Mouse (Mus musculus) CD4-positive, CD25-positive, alpha-beta regulatory T cell, adult 4 months (primary cell): ENCODE data around the gene Dennd1b. TPM values are rescaled to one million over a fixed set of nuclear protein-coding genes. Genes with fewer than 3 reads are reported as not detected.

Experiments used
- ATAC-seq: one replicate; pipeline ENCODE4 v1.8.0; 2017
- polyA plus RNA-seq, 2 experiments: library from polyadenylated mRNA; unstranded; fragments of 100-300 nt; shearing (Covaris generic); gene quantifications; one replicate each; pipeline ENCODE4 v1.2.1; 2017

The Dennd1b gene
- polyA plus RNA-seq, 2 experiments from 2014 or later, result 17.0 to 23.0 TPM

DNA sequence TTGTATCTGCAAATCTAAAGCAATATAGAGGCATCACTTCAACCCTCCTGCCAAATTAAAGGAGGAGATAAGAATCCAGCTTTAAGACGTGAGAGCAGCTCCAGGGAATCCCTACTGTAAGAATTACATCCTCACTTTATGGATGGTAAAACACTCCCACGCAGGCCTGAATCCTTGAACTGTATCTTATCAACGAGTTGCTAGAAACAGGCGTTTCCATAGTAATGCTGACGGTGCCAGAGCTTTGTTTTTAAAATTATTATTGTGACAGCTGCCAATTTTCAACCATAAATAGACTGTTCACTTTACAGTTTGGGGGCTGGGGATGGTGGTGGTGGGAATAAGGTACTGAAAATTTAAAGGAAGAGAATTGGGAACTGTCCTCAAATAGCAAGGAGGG is 239.8 kb downstream of the Dennd1b start:
- ATAC-seq, result no peak

DNA sequence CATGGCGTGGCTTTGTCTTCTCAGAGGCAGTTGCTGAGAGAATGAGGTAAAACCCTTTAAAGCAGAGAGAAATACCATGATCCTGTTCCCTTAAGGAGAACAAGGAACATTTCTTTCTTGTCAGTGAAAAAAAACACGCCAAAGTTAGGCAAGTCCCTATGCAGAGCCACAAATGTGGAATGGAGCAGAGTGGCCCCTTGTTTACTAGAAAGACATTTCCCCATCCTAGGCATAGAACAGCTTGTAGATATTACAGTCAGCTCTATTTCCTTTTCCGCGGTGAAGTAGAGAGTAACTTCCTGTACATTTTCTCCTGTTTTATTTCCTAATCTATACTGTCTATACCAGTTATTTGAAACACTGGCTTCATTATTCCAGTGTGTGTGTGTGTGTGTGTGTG is 243.0 kb downstream of the Dennd1b start:
- no peak for ATAC-seq

DNA sequence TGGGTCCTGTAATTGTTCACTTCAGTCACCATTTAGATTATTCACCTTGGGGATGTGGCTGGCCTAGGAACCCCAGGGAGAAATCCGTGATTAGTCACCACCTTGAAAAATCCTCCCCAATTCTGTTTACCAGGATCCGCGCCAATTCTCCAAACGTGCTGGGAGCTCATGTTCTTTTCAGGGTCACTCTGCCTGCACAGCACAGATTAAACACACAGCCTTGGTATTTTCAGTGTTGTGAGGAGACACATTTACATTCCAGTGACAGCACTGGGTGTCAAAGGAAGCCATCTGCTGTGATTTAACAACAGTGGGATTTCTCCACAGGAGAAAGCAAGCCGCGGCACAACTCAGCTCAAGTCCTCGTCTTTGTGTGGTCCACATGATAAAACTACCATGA is 246.6 kb downstream of the Dennd1b start:
- no peak for ATAC-seq

DNA sequence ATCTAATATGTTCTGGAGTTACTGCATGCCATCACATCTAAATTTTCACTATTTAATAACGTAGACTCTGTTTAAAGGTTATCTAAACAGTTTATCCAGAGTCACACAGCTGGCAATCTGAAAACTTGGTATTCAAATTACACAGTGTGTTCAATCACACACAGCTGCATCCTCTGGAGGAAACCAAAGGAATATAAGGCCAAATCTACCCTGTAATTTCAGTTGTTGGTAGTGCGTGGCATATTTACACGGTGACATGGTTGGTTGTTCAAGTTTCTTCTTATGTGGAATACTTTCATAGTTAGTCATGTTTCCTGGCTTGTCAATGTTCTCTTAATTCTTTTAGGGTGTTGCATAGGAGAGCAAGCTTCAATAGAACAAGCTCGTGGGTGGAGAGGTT is 247.3 kb downstream of the Dennd1b start:
- no peak for ATAC-seq

DNA sequence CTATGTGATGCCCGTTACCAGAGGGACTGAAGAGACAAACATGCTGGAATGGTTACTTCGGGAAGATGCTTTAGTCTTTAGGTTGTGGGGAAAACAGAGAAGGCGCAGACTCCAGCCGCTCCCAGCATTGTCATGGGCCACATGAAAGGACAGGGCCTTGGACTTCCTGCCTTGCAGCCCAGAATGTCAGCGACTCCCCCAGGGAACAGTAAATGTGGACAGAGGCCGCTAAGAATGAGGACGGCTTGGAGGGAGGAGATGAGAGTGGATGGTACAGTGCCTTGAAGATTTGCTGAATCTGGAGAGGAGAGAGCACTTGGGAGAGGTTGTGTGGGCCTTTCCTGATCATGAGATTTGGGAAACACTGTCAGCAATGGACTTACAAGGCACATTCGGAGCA is 252.1 kb downstream of the Dennd1b start:
- no peak for ATAC-seq

DNA sequence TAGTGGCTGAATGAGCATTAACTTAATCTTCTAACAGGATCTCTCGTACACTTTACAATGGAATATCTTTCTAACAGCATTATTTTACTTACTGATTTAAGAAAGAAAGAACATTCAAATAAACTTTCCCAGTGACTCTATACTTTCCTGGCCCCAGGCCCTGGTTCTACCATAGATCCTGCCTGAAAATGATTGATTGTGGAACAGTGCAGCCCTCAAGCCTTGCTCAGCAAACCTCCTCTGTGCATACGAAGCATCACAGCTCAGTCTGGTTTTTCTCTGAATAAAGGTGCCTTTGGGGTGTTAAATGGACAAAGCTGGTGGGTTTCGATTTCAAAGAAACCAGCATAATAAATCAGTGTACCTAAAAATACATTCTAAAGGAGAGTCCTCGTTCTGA is 260.6 kb downstream of the Dennd1b start:
- ATAC-seq, result no peak

DNA sequence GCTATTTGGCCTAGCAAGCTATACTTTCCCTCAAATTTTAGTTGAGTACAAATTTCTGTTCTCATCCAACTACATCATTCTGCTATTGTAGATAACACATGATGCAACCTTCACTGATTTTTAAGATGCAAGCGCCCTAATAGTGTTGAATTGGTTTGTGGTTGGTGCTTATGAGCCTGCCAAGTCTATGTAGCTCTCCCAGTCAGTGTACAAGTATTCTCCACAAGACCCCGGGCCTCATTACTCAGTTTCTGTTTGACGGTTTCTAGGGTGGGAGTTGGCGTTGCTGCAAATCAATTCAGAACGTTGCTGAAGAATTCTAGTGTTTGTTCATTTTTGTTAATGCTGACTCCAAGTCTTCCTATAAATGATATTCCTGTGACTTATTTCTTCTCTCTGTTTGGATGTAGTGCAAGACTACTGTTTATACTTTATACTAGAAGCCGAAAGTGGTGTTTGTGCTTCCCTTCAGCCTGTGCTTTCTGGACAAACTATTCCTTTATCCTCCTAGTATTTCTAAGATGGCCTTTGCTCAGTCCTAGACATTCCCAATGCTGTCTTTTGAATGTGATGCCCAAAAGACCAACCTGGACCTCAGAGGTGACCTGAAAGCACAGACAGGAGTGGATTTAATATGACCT is 261.2 kb downstream of the Dennd1b start:
- ATAC-seq, result no peak

Other genes with a start within 250 kb of the Dennd1b start
- gene Lhx9, start 114.9 kb upstream of the Dennd1b start, polyA plus RNA-seq, result not detected
- gene 2310009B15Rik, start 106.6 kb upstream of the Dennd1b start, polyA plus RNA-seq, result 10 to 100 TPM in 1 of 2 experiments, 1 to 10 TPM in 1; 9.9 to 15.9 TPM